Mouse (Mus musculus): ENCODE measurements around the gene Maats1. TPM values are rescaled to one million over a fixed set of nuclear protein-coding genes. Genes with fewer than 3 reads are reported as not detected.
A peak's percentile ranks its signal among the peaks of the same experiment; 100 is the strongest.
"Not testable (repeated sequence)": the region's sequence is repeated elsewhere in the genome, so short reads cannot be mapped to it uniquely, and the experiment has no call there.

Maats1 gene
- polyA plus RNA-seq, 1 experiment from 2014 or later = 0.08 TPM

DNA sequence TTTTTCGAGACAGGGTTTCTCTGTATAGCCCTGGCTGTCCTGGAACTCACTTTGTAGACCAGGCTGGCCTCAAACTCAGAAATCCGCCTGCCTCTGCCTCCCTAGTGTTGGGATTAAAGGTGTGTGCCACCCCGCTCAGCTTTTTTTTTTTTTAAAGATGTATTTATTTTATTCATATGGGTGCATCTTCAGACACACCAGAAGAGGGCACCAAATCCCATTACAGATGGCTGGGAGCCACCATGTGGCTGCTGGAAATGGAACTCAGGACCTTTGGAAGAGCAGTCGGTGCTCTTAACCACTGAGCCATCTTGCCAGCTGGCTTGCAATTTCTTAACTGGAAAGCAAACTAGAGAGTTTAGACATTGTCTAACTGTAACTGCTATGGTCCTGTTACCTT, 3.9 kb downstream of the Maats1 start:
- not testable (repeated sequence) for H3K4me1 ChIP-seq (replicated peaks); H3K4me2 ChIP-seq (replicated peaks); H3K4me3 ChIP-seq (replicated peaks); H3K27ac ChIP-seq; H3K9me3 ChIP-seq; H3K36me3 ChIP-seq; ATAC-seq; H3K9ac ChIP-seq; H3K27me3 ChIP-seq (replicated peaks)
- WGBS = 85% methylated on average over 4 of the region's 4 CpGs

DNA sequence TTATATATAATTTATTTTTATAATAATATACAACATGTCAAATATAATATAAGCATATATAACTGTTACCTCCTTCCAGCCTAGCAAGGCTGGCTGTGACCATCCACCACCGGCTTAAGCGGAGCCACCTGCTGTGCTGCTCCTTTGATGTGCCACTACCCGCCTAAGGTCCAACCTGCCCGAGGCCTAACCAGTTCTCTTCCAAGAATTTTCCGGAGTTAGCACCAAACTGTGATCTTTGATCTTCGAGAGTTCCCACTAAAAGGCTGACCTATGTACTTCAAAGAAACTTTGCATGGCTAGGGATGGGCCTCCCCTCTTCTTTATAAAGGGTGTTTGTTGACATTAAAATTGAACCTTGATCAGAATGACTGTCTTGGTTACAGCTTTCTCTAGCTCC, 7.5 kb downstream of the Maats1 start:
- WGBS = 30% methylated on average over 6 of the region's 6 CpGs
- H3K4me2 ChIP-seq (replicated peaks) = no peak overlapping the region
- H3K9ac ChIP-seq = no peak overlapping the region
- peak; percentile 87 for ATAC-seq
- no peak overlapping the region for H3K4me3 ChIP-seq (replicated peaks)
- no peaks in the 10 kb centered on the region for H3K27me3 ChIP-seq (replicated peaks)
- H3K4me1 ChIP-seq (replicated peaks) = no peaks in the 10 kb centered on the region
- no peak overlapping the region for H3K27ac ChIP-seq
- H3K36me3 ChIP-seq = no peaks in the 10 kb centered on the region
- no peaks in the 10 kb centered on the region for H3K9me3 ChIP-seq

DNA sequence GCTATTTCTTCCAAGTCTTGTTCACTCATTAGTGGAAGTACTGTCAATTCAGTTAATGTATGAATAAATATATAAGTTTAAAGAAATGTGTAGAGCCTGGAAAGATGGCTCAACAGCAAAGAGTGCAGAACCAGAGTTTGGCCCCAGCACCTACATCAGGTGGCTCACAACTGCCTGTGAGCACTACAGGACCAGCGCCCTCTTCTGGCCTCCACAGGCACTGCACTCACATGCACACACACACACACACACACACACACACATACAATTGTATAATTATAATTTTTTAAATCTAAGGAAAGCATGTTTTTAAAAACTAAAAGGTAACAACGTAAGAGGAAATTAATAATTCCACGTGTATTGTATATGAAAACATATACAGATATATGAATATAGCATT, 12.6 kb downstream of the Maats1 start:
- Histone ChIP-seq H3K27me3 (replicated peaks) (no peaks in the 10 kb centered on the region), H3K4me1 (replicated peaks) (no peaks in the 10 kb centered on the region), H3K27ac (no peak overlapping the region), H3K4me2 (replicated peaks) (no peak overlapping the region), H3K4me3 (replicated peaks) (no peak overlapping the region), H3K36me3 (no peaks in the 10 kb centered on the region), H3K9ac (no peak overlapping the region), H3K9me3 (no peaks in the 10 kb centered on the region)
- no peak for ATAC-seq
- 90% methylated on average over 3 of the region's 3 CpGs for WGBS

DNA sequence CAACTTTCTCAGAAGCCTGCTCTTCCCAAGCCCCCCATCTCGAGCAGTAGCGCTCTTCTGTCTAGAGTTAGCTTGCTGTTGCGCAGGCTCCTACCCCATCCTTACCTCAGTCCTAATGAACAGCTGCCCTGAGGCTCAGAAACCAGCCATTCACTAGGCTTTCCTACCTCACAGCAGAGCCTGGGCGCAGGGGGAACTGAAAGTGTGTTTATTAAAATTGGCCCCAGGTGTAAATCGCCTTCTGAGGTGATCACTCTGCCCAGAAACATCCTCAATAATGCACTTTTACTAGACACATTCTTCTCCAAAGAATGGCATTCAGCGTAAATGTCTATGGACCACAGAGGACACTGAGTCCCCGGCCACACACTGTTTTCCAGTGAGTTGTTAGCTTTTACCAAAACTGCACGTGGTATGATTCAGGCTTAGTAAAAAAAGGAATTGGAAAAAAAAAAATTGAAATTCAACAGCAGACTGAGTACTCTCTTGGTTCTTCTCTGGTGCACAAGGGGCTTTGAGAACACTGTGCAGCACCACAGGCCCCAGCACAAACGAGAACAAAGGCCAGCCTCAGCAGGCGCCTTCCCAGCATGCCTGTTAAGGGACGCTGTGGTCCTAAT, 15.1 kb downstream of the Maats1 start:
- H3K27me3 ChIP-seq (replicated peaks) = no peaks in the 10 kb centered on the region
- H3K9me3 ChIP-seq = no peaks in the 10 kb centered on the region
- H3K27ac ChIP-seq = no peak overlapping the region
- WGBS = 86% methylated on average over 11 of the region's 11 CpGs
- no peaks in the 10 kb centered on the region for H3K4me1 ChIP-seq (replicated peaks)
- H3K4me2 ChIP-seq (replicated peaks) = no peak overlapping the region
- no peaks in the 10 kb centered on the region for H3K36me3 ChIP-seq
- no peak overlapping the region for H3K4me3 ChIP-seq (replicated peaks)
- H3K9ac ChIP-seq = no peak overlapping the region
- no peak for ATAC-seq

DNA sequence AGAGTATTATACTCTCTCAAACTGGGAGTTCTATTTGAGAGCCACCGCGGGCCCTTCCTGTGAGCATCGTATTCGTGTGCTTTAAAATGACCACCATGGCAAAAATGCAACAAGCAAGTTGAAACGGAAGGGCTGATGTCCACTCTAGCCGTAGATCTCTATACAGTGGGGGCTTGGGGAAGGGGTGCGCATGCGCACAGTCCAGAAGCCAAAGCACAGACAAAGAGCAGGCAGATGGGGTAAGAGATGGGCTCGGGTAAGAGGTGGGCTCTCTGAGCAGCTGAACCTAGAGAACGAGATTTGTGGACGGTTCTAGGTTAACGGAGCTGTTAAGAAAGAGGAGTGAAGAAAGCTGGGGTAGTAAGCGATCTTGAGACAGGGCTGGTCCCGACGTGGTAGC, 17.6 kb downstream of the Maats1 start:
- 88% methylated on average over 15 of the region's 15 CpGs for WGBS
- H3K36me3 ChIP-seq = no peaks in the 10 kb centered on the region
- ATAC-seq = no peak

DNA sequence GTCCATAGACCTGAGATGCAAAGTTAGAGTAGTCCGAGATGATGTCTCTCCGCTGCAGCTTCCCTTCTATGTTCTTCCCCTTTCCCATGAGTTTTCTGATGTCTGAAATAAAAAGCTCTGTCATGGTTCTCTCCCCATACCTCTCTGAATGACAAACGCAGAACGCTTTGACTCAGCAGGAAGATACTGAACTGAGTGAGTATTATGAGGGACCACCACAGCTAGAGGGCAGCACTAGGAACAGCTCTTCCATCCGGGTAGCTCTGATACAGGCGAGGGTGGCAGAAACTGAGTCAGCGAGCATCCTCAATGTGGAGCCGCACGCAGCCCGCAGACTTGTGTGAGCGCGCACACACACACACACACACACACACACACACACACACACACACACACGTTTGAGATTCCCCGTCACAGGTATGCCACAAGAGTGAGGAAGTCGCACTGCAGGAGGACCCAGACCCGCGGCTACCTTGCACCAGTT, 20.4 kb downstream of the Maats1 start:
- peak overlapping the region; percentile 41; the same call in 1 of the 2 replicates for H3K4me2 ChIP-seq (replicated peaks)
- H3K4me3 ChIP-seq (replicated peaks) = no peak overlapping the region
- no peaks in the 10 kb centered on the region for H3K9me3 ChIP-seq
- H3K9ac ChIP-seq = no peak overlapping the region
- H3K36me3 ChIP-seq = no peaks in the 10 kb centered on the region
- WGBS = 32% methylated on average over 17 of the region's 17 CpGs
- H3K4me1 ChIP-seq (replicated peaks) = no peaks in the 10 kb centered on the region
- peak; percentile 28; the same call in 1 of the 2 replicates for ATAC-seq
- no peaks in the 10 kb centered on the region for H3K27me3 ChIP-seq (replicated peaks)
- H3K27ac ChIP-seq = no peak overlapping the region

More for the DNA sequence above, 17.6 kb downstream of the Maats1 start:
- H3K27ac ChIP-seq = no peak overlapping the region
- no peaks in the 10 kb centered on the region for H3K4me1 ChIP-seq (replicated peaks)
- H3K9me3 ChIP-seq = no peaks in the 10 kb centered on the region
- H3K4me3 ChIP-seq (replicated peaks) = no peak overlapping the region
- H3K27me3 ChIP-seq (replicated peaks) = no peaks in the 10 kb centered on the region
- no peak overlapping the region for H3K9ac ChIP-seq
- H3K4me2 ChIP-seq (replicated peaks) = no peak overlapping the region

DNA sequence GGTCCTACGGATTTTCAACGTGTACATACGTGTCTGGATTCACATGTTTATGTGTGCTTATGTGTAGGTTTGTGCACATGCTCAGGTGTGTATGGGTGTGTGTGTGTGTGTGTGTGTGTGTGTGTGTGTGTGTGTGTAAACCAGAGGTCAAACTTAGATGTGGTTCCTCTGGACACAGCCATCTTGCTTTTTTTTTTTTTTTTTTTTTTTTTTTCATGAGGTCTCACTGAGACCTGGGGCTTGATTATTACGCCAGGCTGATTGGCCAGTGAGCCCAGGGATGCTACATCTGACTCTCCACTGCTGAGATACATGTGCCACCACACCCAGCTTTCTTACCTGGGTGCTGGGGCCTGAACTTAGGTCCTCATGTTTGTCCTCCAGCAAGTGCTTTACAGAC, 22.9 kb downstream of the Maats1 start:
- Histone ChIP-seq H3K4me1 (replicated peaks) (no peaks in the 10 kb centered on the region), H3K9ac (no peak overlapping the region), H3K27me3 (replicated peaks) (no peaks in the 10 kb centered on the region), H3K27ac (no peak overlapping the region), H3K4me2 (replicated peaks) (no peak overlapping the region), H3K9me3 (no peaks in the 10 kb centered on the region), H3K36me3 (no peaks in the 10 kb centered on the region), H3K4me3 (replicated peaks) (no peak overlapping the region)
- no peak for ATAC-seq
- 88% methylated on average over 4 of the region's 4 CpGs for WGBS

DNA sequence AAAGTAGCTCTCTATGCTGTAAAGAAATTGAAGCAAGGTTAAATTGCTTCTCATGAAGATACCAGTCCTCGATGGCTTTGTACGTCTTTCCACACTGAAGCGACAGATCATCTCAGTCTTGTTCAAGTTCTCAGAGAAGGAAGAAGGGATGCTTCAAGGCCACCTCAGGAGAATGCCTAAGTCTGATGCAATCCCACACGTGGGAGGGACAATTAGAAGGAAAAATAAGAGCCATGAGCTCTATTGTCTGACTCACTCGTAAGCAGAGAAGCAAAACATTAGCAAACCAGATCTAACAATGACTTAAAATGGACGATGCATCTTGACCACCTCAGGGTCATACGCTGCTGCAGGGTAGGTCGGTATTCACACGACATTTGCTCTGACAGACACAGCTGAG, 23.5 kb downstream of the Maats1 start:
- 77% methylated on average over 9 of the region's 9 CpGs for WGBS
- Histone ChIP-seq H3K27ac (no peak overlapping the region), H3K9ac (no peak overlapping the region), H3K9me3 (no peaks in the 10 kb centered on the region), H3K27me3 (replicated peaks) (no peaks in the 10 kb centered on the region), H3K4me1 (replicated peaks) (no peaks in the 10 kb centered on the region), H3K36me3 (no peaks in the 10 kb centered on the region), H3K4me3 (replicated peaks) (no peak overlapping the region), H3K4me2 (replicated peaks) (no peak overlapping the region)
- no peak for ATAC-seq

DNA sequence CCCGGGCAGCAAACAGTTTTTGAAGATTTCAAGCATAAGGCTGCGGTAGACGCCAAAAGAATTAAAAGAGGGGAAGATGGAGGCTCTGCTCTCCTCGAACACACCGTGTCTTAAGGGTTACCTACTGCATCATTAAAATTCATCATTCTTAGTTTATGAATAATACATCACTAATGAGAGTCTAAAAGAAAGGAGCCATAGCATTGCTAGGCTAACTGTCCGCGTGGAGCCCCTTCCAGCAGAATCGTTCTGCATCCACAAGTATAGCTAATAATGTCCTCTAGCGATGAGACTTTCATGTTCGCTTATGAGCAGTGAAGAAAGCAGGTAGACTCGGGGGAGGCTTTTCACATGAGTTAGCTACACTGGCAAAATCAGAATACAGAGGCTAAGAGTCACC, 33.7 kb downstream of the Maats1 start:
- Histone ChIP-seq H3K9ac (no peak overlapping the region), H3K27me3 (replicated peaks) (no peaks in the 10 kb centered on the region), H3K9me3 (no peaks in the 10 kb centered on the region), H3K4me3 (replicated peaks) (no peak overlapping the region), H3K4me1 (replicated peaks) (0 out of 2 replicates have a peak, but pooled peaks cover 3% of the 10 kb centered on the region), H3K4me2 (replicated peaks) (no peak overlapping the region), H3K36me3 (no peaks in the 10 kb centered on the region), H3K27ac (no peak overlapping the region)
- WGBS = 81% methylated on average over 11 of the region's 11 CpGs
- ATAC-seq = no peak

DNA sequence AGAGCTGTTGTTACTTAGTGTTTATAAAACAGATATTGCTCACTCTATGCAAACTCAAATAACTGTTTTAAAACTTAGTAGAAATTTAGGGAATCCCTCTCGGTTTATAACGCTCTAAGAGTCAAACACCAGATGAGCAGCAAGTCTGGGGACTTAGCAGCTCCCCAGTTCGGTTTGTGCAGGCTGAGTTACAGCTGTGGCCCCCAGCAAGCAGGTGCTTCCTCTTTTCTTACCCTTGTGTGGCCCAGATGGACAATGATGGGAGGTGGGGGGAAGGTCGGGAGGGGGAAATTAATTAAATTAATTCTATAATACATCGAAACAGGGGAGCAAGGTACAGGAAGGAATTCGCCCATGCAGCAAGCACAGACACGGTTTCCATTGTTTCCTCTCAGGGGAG, 34.3 kb downstream of the Maats1 start:
- no peaks in the 10 kb centered on the region for H3K27me3 ChIP-seq (replicated peaks)
- no peak for ATAC-seq
- 0 out of 2 replicates have a peak, but pooled peaks cover 3% of the 10 kb centered on the region for H3K4me1 ChIP-seq (replicated peaks)
- 63% methylated on average over 7 of the region's 7 CpGs for WGBS
- no peaks in the 10 kb centered on the region for H3K36me3 ChIP-seq
- no peak overlapping the region for H3K27ac ChIP-seq
- no peak overlapping the region for H3K9ac ChIP-seq
- H3K4me3 ChIP-seq (replicated peaks) = no peak overlapping the region
- H3K4me2 ChIP-seq (replicated peaks) = no peak overlapping the region
- no peaks in the 10 kb centered on the region for H3K9me3 ChIP-seq

DNA sequence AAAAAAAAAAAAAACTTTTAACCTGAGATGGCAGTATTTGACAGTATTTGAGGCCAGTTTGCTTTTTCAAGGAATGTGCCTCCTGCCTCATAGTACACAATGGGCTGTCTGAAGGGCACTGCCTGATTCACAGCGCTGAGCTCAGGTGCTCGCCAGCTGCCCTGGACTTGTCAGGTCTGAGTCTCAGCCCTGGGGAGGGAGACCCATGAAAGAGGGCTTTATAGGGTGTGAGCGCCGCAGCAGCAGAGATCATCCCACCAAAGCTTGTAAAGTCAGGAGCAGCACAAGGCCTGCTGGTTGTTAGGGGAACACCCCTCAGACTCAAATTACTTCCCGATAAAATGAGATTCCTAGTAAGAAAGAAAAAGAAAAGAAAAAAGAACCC, 34.7 kb downstream of the Maats1 start:
- H3K4me1 ChIP-seq (replicated peaks) = 0 out of 2 replicates have a peak, but pooled peaks cover 3% of the 10 kb centered on the region
- H3K9me3 ChIP-seq = no peaks in the 10 kb centered on the region
- no peak overlapping the region for H3K4me3 ChIP-seq (replicated peaks)
- no peak overlapping the region for H3K27ac ChIP-seq
- 45% methylated on average over 5 of the region's 5 CpGs for WGBS
- ATAC-seq = no peak
- no peaks in the 10 kb centered on the region for H3K36me3 ChIP-seq
- H3K9ac ChIP-seq = no peak overlapping the region
- H3K4me2 ChIP-seq (replicated peaks) = no peak overlapping the region
- no peaks in the 10 kb centered on the region for H3K27me3 ChIP-seq (replicated peaks)

DNA sequence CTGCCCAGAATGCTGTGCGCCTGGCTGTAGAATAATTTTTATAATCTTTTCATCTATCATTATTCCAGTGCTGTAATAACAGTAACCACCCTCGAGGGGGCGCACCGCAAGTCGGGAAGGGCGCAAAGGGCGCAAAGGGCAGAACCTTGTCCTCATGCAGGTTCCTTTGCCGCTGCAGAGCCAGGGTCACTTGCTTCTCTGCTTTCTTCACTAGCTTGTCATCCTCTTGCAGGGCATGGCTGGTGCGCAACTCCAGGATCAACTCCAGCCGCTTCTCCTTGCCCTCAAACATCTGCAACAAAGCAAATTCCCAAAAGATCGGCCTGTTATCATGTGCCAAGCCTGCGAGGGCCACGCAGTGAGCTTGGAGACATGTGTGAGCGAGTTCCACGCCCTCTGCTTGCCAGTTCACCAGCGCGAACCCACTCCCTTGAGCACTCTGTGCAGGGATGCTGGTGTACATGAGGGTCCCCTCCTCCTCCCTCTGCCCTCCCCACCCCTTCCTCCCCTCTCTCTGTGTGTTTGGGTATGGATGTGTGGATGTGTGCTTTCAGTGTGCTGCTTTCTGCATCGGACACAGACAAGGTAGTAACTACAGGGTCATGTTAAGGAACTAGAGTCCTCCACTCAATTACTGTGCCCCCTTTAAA, 35.2 kb downstream of the Maats1 start:
- H3K9me3 ChIP-seq = no peaks in the 10 kb centered on the region
- no peak for ATAC-seq
- 0 out of 2 replicates have a peak, but pooled peaks cover 3% of the 10 kb centered on the region for H3K4me1 ChIP-seq (replicated peaks)
- no peak overlapping the region for H3K27ac ChIP-seq
- 46% methylated on average over 18 of the region's 18 CpGs for WGBS
- no peak overlapping the region for H3K4me3 ChIP-seq (replicated peaks)
- no peaks in the 10 kb centered on the region for H3K36me3 ChIP-seq
- no peak overlapping the region for H3K9ac ChIP-seq
- H3K4me2 ChIP-seq (replicated peaks) = no peak overlapping the region
- no peaks in the 10 kb centered on the region for H3K27me3 ChIP-seq (replicated peaks)
